Mouse (Mus musculus) gastrocnemius, adult 8-10 months (tissue): ENCODE results near the gene Mettl22. TPM values are rescaled to one million over a fixed set of nuclear protein-coding genes. Genes with fewer than 3 reads are reported as not detected.

Experiments
- DNase-seq, 2 experiments: peaks; one replicate each; pipeline ENCODE4 v3.0.0; 2022; ENCODE audit warnings: low spot score in 2 of 2
- total RNA-seq, 4 experiments: library from RNA; stranded (reverse); gene quantifications; 2 replicates each; pipeline ENCODE4 v1.2.4; 2022

Gene Mettl22
- total RNA-seq, 4 experiments from 2014 or later, result 76.5 to 91.7 (median 85.3) TPM

- DNase-seq, result no peak
Observed at GRCm38 (mm10) chr16:8509894-8510293, 39.3 kb downstream of the Mettl22 start.

- no peak for DNase-seq
Observed at GRCm38 (mm10) chr16:8512830-8513229, 42.2 kb downstream of the Mettl22 start.

- DNase-seq, result peak; percentile 86 to 87
Observed at GRCm38 (mm10) chr16:8513236-8513906, 42.8 kb downstream of the Mettl22 start, which contains the start of gene Abat. TSS of gene Abat (plus strand) at chr16:8513429.

DNA sequence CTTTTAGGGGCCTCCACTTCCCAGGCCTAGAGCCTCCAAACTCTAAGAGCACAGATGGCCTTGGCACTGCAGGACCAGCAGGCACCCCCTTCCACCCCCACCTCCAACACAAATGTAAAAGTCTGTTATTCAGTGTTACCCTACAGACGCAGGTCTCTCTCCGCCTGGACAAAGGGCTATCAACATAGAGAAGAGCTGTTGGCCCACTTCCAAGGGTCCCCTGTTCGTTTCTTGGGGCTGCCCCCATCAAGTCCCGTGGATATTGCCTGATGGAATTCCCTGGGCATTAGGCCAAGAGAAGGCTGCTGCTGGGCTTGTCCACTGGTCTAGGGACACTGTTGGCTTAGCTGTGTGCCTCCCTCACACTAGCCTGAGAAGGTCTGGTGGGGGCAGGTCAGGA lies 43.6 kb downstream of the Mettl22 start:
- DNase-seq, result no peak

GRCm38 (mm10) chr16:8520525-8520924 lies 49.9 kb downstream of the Mettl22 start:
- no peak for DNase-seq

GRCm38 (mm10) chr16:8521322-8521721 lies 50.7 kb downstream of the Mettl22 start:
- DNase-seq, result no peak

- no peak for DNase-seq
Observed at GRCm38 (mm10) chr16:8523480-8524144, 53.0 kb downstream of the Mettl22 start.

- no peak for DNase-seq
Observed at GRCm38 (mm10) chr16:8524163-8524847, 53.7 kb downstream of the Mettl22 start.

DNA sequence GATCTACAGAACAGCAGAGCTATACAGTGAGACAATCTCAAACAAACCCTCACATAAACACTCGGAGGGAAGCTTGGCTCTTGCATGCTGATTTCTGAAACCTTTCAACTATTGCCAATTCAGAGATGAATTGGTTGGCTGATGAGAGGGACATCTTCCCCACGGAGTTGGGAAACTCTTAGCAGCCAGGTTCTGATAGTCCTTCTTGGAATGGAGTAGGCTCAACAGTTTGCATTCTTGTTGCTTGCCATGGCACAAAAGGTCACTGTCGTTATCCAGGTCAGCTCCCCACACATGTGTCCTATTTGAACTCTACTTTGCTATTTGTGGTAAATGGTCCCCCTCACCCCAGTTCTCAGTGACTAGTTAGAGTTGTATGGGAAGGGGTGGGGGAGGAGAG lies 54.7 kb downstream of the Mettl22 start:
- DNase-seq, result no peak

- DNase-seq, result no peak
Observed at GRCm38 (mm10) chr16:8525877-8526276, 55.3 kb downstream of the Mettl22 start.

- DNase-seq, result no peak
Observed at GRCm38 (mm10) chr16:8529389-8529788, 58.8 kb downstream of the Mettl22 start.

DNA sequence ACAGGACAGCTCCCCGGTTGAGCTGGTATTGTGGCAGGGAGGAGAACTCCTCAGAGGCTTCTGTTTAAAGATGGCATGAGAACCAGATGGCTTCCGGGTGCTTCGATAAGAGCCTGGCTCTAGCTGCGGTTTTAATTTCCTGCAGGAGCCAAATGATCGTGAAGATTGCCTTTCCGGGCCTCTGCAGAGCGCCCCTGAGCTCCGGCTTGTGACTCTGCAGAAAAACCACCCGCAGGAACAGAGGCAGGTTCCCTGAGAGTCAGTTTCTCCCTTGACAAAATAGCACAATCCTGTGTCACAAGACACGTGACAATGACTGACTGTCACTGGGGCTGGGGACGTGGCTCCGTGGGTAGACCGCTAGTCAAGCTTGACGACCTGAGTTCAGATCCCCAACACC lies 59.4 kb downstream of the Mettl22 start:
- no peak for DNase-seq

DNA sequence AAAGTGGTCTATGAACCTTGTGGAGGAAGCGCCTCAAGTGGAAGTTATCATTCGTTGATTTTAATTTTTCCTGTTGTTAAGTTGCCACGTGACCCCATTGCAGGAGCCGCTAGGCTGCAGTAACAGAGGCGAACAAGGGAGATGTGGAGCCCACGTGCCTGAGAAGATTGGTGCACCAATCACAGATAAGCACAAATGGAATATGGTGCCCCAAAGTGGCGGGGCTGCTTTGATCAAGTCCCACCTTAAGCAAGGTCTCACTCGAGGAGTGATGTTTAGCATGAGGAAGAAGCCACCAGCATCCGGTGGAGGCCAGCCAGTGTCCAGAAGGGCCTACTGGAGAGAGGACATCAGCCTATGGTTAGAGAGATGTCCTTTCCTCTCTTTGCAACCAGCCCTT lies 61.9 kb downstream of the Mettl22 start:
- no peak for DNase-seq

DNA sequence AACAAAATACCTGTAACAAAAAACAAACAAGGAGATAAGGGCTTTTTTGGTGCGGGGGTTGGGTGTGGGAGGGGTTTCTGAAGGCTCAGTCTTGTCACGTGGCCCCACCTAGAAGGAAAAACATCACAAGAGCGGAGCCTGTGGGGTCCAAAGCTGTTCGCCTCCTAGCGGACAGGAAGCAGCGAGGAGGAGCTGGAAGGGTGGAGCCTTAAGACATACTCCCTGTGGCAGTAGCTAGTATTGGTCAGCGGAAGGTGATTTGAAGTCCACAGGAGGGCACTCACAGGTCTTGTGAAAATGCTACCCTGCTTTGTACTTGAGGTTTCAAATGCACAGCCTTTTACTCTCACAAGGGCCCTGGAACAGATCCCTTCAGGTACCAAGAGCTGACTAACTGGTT lies 62.3 kb downstream of the Mettl22 start:
- no peak for DNase-seq

DNA sequence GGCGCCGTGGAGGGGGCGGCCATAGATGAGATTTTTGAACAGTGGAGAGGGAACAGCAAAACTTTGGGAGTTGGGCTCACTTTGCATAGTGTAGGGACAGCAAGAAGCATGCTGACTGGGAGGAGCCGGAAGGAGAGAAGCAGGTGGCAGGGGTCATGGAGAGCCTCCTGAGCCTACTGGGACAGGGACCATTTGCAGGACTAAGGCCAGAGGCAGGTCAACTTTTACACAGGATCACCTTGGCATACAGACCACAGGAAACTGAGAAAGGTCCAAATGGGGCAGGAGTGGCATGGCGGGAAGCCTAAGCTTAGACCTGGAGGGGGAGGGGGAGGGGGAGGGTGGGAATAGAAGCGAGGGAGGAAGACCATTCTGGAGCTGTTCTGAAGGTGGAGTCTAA lies 62.9 kb downstream of the Mettl22 start:
- no peak for DNase-seq

DNA sequence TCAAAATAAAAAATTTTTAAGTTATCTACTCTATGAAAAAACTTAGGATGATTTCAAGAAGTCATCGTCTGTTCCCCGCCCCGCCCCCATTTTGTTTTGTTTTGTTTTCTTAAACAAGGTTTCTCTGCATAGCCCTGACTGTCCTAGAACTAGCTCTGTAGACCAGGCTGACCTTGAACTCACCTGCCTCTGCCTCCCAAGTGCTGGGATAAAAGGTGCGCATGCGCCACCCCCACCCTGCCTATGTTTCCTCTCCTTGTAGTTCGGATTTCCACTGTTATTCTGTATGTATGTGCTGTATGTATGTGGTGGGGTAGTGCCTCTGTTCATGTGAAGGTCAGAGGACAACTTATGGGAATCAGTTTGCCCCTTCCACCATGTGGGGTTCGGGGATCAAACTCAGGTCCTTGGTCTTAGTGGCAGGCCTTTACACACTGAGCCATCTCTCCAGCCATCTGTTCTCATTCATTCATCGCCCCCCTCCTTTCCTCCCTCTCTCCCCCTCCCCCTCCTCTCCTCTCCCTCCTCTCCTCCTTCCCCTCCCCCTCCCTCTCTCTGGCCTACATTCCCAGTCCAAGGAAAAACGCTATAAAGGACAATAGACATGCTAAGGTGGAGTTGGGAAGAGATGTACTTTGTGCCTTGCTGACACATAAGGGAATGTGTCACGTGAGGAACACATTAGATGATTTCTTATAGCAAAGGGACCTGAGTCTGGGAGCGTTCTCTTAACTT lies 64.0 kb downstream of the Mettl22 start:
- no peak for DNase-seq

DNA sequence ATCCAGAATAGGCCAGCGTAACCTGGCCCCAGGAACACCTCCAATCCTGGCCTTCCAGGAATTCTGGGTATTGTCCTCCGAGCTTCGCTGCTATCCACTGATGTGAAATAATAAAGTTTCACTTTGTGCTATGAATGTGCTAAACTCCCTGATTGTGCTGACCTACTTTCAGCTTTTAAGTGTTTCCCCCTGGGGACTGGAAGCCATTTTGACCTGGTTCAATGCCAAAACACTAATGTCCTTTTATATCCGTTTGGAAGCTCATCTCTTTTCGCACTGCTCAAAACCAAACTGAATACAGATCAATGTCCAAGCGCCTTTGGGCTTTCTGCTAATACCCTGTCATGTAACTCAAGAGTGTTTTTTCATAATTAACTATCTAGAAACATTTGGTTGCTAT lies 64.8 kb downstream of the Mettl22 start:
- DNase-seq, result no peak

DNA sequence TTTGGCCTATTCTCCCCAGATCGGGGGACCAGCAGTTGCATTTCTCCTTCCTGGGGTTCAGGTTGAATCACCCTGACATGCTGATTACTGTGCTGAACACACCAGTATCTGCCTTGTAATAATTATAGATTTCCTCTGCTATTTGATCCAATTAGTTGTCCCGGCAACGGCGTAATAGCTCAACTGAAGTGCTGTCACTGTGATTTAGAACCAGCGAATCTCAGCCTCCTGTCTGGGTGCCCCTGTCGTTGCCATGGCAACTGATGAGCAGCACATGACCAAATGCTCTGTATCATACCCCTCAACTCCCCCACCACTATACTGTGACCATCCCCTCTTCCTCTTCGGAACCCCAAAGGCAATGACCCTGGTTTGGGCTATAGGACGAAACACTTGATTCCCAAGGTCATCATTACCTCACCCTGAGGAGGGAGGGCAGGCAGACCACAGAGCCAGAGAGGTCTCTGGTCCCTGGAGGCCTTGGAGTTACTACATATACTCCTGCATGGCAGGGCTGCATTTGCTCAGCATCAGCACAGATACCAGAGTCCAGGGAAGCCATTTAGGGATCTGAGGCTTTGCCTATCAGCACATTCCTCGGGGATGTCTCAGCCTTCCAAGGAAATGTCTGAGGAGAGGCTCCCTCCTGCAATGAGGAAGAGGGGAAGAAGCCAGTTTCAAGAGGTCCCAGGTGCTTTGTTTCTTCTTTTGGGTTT lies 68.7 kb downstream of the Mettl22 start:
- DNase-seq, result no peak
